Mouse (Mus musculus) heart, embryonic 10.5 days (tissue): ENCODE data around the gene Lrpprc. TPM values are rescaled to one million over a fixed set of nuclear protein-coding genes. Genes with fewer than 3 reads are reported as not detected.

Experiments
- DNase-seq: peaks from one replicate; pipeline ENCODE4 v3.0.0-alpha.2; 2017; ENCODE audit warnings: low spot score
- H3K27ac ChIP-seq: fragments of 300-500 bp; sonication (generic); 2 replicates; pipeline ENCODE4 v1.5.1; 2016; ENCODE audit warnings: mild to moderate bottlenecking
- H3K27me3 ChIP-seq: fragments of 300-500 bp; sonication (generic); 2 replicates; pipeline ENCODE4 v1.6.1; 2016; ENCODE audit warnings: mild to moderate bottlenecking; ENCODE audit not compliant: poor library complexity, insufficient read depth, severe bottlenecking
- H3K36me3 ChIP-seq: fragments of 300-500 bp; sonication (generic); 2 replicates; pipeline ENCODE4 v1.6.1; 2016; ENCODE audit warnings: mild to moderate bottlenecking, moderate library complexity
- H3K4me1 ChIP-seq: fragments of 300-500 bp; sonication (generic); 2 replicates; pipeline ENCODE4 v1.6.1; 2016; ENCODE audit warnings: mild to moderate bottlenecking
- H3K4me3 ChIP-seq: fragments of 300-500 bp; sonication (generic); 2 replicates; pipeline ENCODE4 v1.5.1; 2016; ENCODE audit warnings: mild to moderate bottlenecking, moderate library complexity
- H3K9me3 ChIP-seq: fragments of 300-500 bp; sonication (generic); 2 replicates; pipeline ENCODE4 v1.6.1; 2016; ENCODE audit warnings: mild to moderate bottlenecking, moderate library complexity
- WGBS: fragments of 180-500 bp; shearing (Covaris S2); methylation state at CpG from one replicate; pipeline ENCODE4 v1.1.7; 2016; 5-methylcytosine and 5-hydroxymethylcytosine counted together
- polyA plus RNA-seq: library from polyadenylated mRNA; unstranded; fragments of >200 nt; fragmentation: Nextera tagmentation; extraction: Ambion mirVana; gene quantifications from 2 replicates; pipeline ENCODE4 v1.2.1, GENCODE M21; 2016

The Lrpprc gene
- polyA plus RNA-seq, 1 experiment from 2014 or later, result 61.6 TPM

- H3K4me3 ChIP-seq, result no peak overlapping the region
- H3K27me3 ChIP-seq, result peaks cover 7% of the 10 kb centered on the region
- no peak overlapping the region for H3K27ac ChIP-seq
- 51% methylated on average over 7 of the region's 7 CpGs for WGBS
- no peaks in the 10 kb centered on the region for H3K36me3 ChIP-seq
- H3K9me3 ChIP-seq, result no peaks in the 10 kb centered on the region
- H3K4me1 ChIP-seq, result peaks cover 8% of the 10 kb centered on the region
- no peak for DNase-seq
Measured at GRCm38 (mm10) chr17:84674048-84674447, 116.5 kb downstream of the Lrpprc start.

- 75% methylated on average over 16 of the region's 16 CpGs for WGBS
- Histone ChIP-seq H3K4me1 (peaks cover 11% of the 10 kb centered on the region), H3K9me3 (no peaks in the 10 kb centered on the region), H3K27me3 (peaks cover 11% of the 10 kb centered on the region), H3K27ac (no peak overlapping the region), H3K36me3 (no peaks in the 10 kb centered on the region), H3K4me3 (no peak overlapping the region)
- no peak for DNase-seq
Measured at GRCm38 (mm10) chr17:84672376-84673369, 117.9 kb downstream of the Lrpprc start.

GRCm38 (mm10) chr17:84667848-84668247 is 122.7 kb downstream of the Lrpprc start:
- 83% methylated on average over 3 of the region's 3 CpGs for WGBS
- H3K4me1 ChIP-seq, result peaks cover 19% of the 10 kb centered on the region
- DNase-seq, result no peak
- H3K27me3 ChIP-seq, result peaks cover 4% of the 10 kb centered on the region; the same call in 1 of the 2 replicates
- no peak overlapping the region for H3K4me3 ChIP-seq
- H3K27ac ChIP-seq, result no peak overlapping the region
- no peaks in the 10 kb centered on the region for H3K36me3 ChIP-seq
- no peaks in the 10 kb centered on the region for H3K9me3 ChIP-seq

GRCm38 (mm10) chr17:84665691-84666090 is 124.9 kb downstream of the Lrpprc start:
- Histone ChIP-seq H3K4me1 (peaks cover 19% of the 10 kb centered on the region), H3K27me3 (peaks cover 4% of the 10 kb centered on the region; the same call in 1 of the 2 replicates), H3K9me3 (no peaks in the 10 kb centered on the region), H3K27ac (no peak overlapping the region; the same call in 1 of the 2 replicates), H3K4me3 (no peak overlapping the region), H3K36me3 (no peaks in the 10 kb centered on the region)
- no peak for DNase-seq
- WGBS, result 29% methylated on average over 9 of the region's 9 CpGs

GRCm38 (mm10) chr17:84665053-84665452 is 125.5 kb downstream of the Lrpprc start:
- H3K36me3 ChIP-seq, result no peaks in the 10 kb centered on the region
- H3K27ac ChIP-seq, result no peak overlapping the region
- H3K9me3 ChIP-seq, result no peaks in the 10 kb centered on the region
- 45% methylated on average over 10 of the region's 10 CpGs for WGBS
- no peak overlapping the region for H3K4me3 ChIP-seq
- H3K4me1 ChIP-seq, result peaks cover 19% of the 10 kb centered on the region
- DNase-seq, result no peak
- peaks cover 4% of the 10 kb centered on the region; the same call in 1 of the 2 replicates for H3K27me3 ChIP-seq

GRCm38 (mm10) chr17:84658951-84659350 is 131.6 kb downstream of the Lrpprc start:
- Histone ChIP-seq H3K9me3 (no peaks in the 10 kb centered on the region), H3K4me1 (peaks cover 10% of the 10 kb centered on the region; the same call in 1 of the 2 replicates), H3K4me3 (no peak overlapping the region), H3K27ac (no peak overlapping the region), H3K27me3 (no peaks in the 10 kb centered on the region), H3K36me3 (no peaks in the 10 kb centered on the region)
- 79% methylated on average over 8 of the region's 8 CpGs for WGBS
- DNase-seq, result no peak

GRCm38 (mm10) chr17:84658195-84658594 is 132.4 kb downstream of the Lrpprc start:
- H3K4me3 ChIP-seq, result no peak overlapping the region
- H3K4me1 ChIP-seq, result peaks cover 10% of the 10 kb centered on the region; the same call in 1 of the 2 replicates
- no peaks in the 10 kb centered on the region for H3K36me3 ChIP-seq
- no peaks in the 10 kb centered on the region for H3K27me3 ChIP-seq
- H3K9me3 ChIP-seq, result no peaks in the 10 kb centered on the region
- no peak overlapping the region for H3K27ac ChIP-seq
- no peak for DNase-seq
- 44% methylated on average over 5 of the region's 5 CpGs for WGBS

GRCm38 (mm10) chr17:84657782-84658181 is 132.8 kb downstream of the Lrpprc start:
- Histone ChIP-seq H3K36me3 (no peaks in the 10 kb centered on the region), H3K9me3 (no peaks in the 10 kb centered on the region), H3K4me1 (peaks cover 10% of the 10 kb centered on the region; the same call in 1 of the 2 replicates), H3K27me3 (no peaks in the 10 kb centered on the region), H3K4me3 (no peak overlapping the region), H3K27ac (no peak overlapping the region)
- DNase-seq, result no peak
- 76% methylated on average over 7 of the region's 7 CpGs for WGBS

- Histone ChIP-seq H3K27me3 (no peaks in the 10 kb centered on the region), H3K4me1 (peaks cover 10% of the 10 kb centered on the region; the same call in 1 of the 2 replicates), H3K9me3 (no peaks in the 10 kb centered on the region), H3K4me3 (no peak overlapping the region), H3K27ac (no peak overlapping the region), H3K36me3 (no peaks in the 10 kb centered on the region)
- 86% methylated on average over 3 of the region's 3 CpGs for WGBS
- DNase-seq, result no peak
Measured at GRCm38 (mm10) chr17:84657422-84657732, 133.2 kb downstream of the Lrpprc start.

- DNase-seq, result no peak
- H3K27me3 ChIP-seq, result no peaks in the 10 kb centered on the region
- no peak overlapping the region for H3K4me3 ChIP-seq
- WGBS, result 77% methylated on average over 19 of the region's 19 CpGs
- no peak overlapping the region for H3K27ac ChIP-seq
- H3K4me1 ChIP-seq, result peaks cover 10% of the 10 kb centered on the region; the same call in 1 of the 2 replicates
- H3K36me3 ChIP-seq, result no peaks in the 10 kb centered on the region
- H3K9me3 ChIP-seq, result no peaks in the 10 kb centered on the region
Measured at GRCm38 (mm10) chr17:84656653-84657421, 133.8 kb downstream of the Lrpprc start.

GRCm38 (mm10) chr17:84656205-84656604 is 134.4 kb downstream of the Lrpprc start:
- Histone ChIP-seq H3K4me3 (no peak overlapping the region), H3K27ac (no peak overlapping the region), H3K4me1 (peaks cover 13% of the 10 kb centered on the region; the same call in 1 of the 2 replicates), H3K9me3 (no peaks in the 10 kb centered on the region), H3K36me3 (no peaks in the 10 kb centered on the region), H3K27me3 (no peaks in the 10 kb centered on the region)
- DNase-seq, result no peak
- 80% methylated on average over 5 of the region's 5 CpGs for WGBS
